Mouse (Mus musculus) cortical plate, adult 2 months (tissue): Measurements from ENCODE around the gene Cd200r1.

Experiments
- CTCF ChIP-seq: fragments of 200-500 bp; IDR thresholded peaks from 2 replicates; pipeline ENCODE4 v1.5.1; 2011; ENCODE audit warnings: mild to moderate bottlenecking, control low read depth, low read length; ENCODE audit not compliant: insufficient read depth; ENCODE audit errors: extremely low read depth
- POLR2A ChIP-seq: fragments of 200-500 bp; IDR thresholded peaks from 2 replicates; pipeline ENCODE4 v1.6.1; 2011; ENCODE audit warnings: mild to moderate bottlenecking, low read length, control low read depth; ENCODE audit not compliant: insufficient read depth; ENCODE audit errors: extremely low read depth

DNA sequence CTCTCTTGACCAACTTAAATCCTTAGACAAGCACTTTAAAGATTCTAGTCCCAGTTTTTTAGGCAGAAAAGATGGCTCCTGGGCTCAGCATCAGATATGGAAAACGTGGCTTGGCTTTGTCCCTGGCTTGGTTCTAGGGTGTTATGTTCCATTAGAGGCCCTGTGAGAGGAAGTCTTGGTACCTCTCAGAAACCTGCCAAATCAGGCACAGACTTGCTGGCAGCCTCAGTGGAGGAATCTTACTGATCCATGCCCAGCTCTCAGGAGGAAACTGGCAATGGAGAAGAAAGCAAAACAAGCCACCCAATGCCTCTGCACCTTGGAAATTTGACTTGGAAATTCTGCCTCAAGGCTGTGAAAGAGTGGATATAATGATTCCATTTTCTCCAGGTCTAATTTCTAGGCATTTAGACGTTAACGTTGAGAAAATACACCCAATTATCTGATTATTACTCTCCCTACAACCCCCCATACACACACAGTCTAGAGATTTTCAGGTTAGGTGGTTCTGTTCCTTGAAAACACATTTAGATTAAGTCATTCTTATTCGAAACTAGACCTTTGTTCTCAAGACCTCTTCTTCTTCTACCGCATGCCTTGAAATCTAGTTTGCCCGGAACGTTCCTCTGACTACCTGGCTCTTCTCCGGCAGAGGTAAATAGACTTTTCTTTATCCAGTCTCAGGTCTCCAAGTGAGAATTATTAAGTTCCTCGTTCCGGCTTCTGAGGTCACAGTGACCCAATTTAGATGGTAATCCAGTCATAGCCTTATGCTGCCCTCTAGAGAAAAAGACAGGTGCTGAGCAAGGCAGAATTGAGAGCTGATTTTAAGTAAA, 49.0 kb upstream of the Cd200r1 start:
- TF ChIP-seq CTCF: peak; percentile 49; the same call in 1 of the 2 replicates
- no peak for TF ChIP-seq POLR2A
